Mouse (Mus musculus) splenic B cell, adult 2 months (primary cell): ENCODE results near the gene 3300002I08Rik.
A peak's percentile ranks its signal among the peaks of the same experiment; 100 is the strongest.
"Not testable (repeated sequence)": the region's sequence is repeated elsewhere in the genome, so short reads cannot be mapped to it uniquely, and the experiment has no call there.

Experiments used
- DNase-seq: peaks from one replicate; pipeline ENCODE4 v3.0.0-alpha.2; 2011; ENCODE audit warnings: low read depth, low spot score
- H3K27me3 ChIP-seq: 2 replicates; pipeline ENCODE4 v1.6.1; 2012; ENCODE audit warnings: mild to moderate bottlenecking, low read length, moderate library complexity, mixed read lengths; ENCODE audit not compliant: control insufficient read depth, poor library complexity, insufficient read depth, severe bottlenecking
- H3K36me3 ChIP-seq: 2 replicates; pipeline ENCODE4 v1.6.1; 2012; ENCODE audit warnings: mild to moderate bottlenecking, low read length, moderate library complexity, mixed read lengths; ENCODE audit not compliant: control insufficient read depth, poor library complexity, insufficient read depth, severe bottlenecking

Gene 3300002I08Rik

DNA sequence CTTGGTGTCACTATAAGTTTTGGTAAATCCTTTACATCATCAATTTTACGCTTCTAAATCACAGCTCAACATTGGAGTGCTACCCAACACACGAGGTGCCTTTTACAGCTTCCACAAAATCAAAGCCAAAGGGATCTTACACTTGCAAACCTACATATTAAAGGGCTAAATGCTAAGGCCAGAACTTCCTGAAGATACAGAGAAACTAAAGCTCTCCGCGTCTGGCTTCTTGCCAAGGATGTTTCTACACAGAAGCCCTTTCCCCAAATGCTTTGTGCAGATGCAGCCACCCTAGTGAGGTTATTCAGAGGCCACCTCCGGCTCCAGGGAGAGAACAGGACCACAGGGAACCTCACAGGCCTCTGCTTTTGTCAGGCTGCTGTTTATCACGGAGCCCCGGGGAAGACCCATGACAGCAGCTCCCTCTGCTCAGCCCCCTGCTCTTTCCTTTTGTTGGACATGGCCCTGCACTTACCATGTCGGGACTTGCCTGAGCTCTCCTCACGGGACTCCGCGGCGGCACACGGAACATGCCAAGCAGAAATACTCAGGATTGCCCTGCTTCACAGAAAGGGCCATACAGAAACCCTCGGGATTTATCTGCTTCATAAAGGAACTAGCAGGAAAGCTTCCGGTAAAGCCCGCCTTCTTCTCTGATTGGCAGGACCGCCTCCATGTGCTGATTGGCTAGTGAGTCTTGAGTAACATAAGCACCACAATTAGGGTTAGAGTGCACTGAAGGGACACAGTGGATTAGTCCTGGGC is at the start of gene 3300002I08Rik:
Gene 3300002I08Rik, minus strand, starts transcription at position 653 of the 765 bp plus-strand sequence.
- H3K27me3 ChIP-seq, H3K36me3 ChIP-seq: not testable (repeated sequence)
- DNase-seq: peak; percentile 74

DNA sequence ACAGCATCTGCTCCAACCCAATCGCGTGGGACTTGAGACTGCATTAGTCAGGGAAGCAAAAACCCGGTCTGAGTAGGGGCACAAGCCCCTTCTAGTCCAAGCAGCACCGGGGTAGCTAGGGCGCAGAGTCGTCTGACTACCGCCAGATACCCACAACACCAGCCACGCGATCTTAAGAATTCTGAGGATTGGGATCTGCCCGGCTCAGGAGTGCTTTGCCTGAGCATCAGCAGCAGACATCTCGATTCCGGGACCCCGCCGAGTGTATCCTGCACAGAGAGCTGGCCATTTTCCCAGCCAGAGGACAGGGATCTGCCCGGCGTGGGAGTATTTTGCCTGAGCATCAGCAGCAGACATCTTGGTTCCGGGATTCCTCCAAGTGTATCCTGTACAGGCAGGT is 49.6 kb upstream of the 3300002I08Rik start:
- H3K36me3 ChIP-seq, H3K27me3 ChIP-seq, DNase-seq: not testable (repeated sequence)

DNA sequence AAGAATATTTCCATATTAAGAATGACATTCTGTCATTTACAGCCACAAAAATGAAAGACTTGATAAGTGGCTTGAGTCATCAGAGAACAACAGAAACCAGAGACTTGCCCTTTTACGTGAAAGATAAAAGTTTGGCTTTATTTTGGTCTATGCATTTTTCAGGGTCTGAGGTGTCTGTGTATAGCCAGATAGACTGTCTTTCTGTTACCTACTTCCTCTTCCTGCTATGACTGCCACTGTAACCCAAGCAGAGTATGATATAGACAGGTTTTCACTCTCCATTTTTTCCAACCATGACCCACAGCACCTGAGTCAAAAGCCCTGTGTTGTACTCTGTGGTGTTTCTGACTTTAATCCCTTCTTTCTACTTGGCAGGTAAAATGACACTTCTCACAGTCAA is 27.6 kb upstream of the 3300002I08Rik start:
- H3K27me3 ChIP-seq: no peaks in the 10 kb centered on the region
- H3K36me3 ChIP-seq: no peaks in the 10 kb centered on the region
- peak; percentile 32 for DNase-seq

DNA sequence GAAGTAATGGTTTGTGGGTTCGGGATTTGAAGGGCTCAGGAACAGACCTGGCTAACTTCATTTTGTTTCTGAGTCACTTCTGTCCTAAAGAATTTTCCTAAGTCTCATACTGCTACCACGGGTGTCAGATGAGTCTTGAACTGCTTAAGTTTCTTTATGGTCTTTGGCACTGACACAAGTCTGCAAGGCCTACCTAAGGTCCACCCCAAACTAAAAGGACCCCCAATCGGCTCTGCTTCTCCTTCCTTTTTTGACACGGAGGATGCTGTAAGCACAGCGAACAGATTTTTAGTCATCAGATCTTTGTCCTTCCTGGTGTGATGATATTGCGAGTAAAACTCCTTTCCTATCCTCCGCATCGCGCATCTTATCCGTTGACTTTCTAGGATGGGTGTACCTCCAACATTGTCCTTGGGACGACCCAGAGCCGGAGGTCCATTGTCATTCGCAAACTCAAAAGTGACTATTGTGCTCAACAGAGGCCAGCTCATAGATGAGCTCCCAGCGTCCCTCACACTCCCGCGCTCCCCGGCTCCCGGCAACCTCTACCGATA is 23.1 kb upstream of the 3300002I08Rik start:
- not testable (repeated sequence) for H3K36me3 ChIP-seq, DNase-seq, H3K27me3 ChIP-seq

DNA sequence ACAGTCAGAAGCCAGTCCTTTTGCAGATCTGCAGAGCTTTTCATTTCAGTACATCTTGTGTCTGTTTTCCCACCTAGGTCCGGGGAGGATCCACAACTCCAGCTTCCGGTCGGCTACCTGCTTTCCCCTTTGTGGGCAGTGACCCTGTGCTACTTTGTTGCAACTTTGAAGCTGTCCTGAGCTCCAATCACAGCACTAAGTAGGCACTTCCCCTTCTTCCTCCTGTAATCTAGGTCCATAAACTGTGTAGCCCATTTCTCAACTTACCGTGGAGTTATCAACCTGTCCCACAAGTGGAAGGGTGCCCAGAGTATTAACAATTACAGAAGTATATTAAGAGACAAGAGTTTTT is 289 bp upstream of the 3300002I08Rik start:
- H3K27me3 ChIP-seq: no peaks in the 10 kb centered on the region
- H3K36me3 ChIP-seq: no peaks in the 10 kb centered on the region
- no peak for DNase-seq

DNA sequence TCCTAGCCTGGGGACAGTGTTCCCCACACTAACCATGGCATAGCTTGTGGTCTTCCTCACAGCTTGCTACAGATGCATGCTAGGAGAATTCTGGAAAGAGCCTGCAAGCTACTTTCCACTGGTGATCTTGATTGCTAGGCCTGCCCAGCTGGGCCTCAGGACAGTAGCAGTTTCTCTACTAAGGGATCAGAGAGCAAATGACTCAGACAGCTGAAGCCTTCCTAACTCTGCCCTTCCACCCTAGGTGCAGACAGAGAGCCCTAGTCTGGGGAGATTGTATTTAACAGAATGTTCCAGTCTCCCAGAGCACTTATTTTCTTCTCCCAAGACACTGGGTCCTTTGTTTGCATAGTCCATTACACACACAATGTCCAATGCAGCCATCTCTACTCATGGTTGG is 5.4 kb downstream of the 3300002I08Rik start:
- not testable (repeated sequence) for H3K27me3 ChIP-seq, DNase-seq, H3K36me3 ChIP-seq

DNA sequence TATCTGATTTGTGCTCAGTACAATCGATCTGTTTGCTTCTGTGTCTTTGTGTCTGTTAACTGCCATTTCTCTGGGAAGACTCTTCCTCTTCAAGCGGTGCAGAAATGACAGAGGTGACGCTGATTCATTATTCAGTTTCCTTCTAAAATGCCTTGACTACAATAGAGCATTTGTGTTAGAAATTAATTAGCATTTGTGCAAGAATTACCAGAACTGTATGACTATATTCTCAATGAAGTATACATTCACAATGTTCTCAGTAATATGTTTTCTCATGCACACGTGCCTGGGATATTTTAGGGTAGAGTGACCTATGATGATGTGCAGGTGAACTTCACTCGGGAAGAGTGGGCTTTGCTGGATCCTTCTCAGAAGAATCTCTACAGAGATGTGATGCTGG is 39.2 kb downstream of the 3300002I08Rik start, which contains the start of gene Gm10130:
Gene Gm10130, plus strand, starts transcription at position 301 of the 400 bp plus-strand sequence.
- H3K36me3 ChIP-seq: peaks cover 5% of the 10 kb centered on the region; the same call in 1 of the 2 replicates
- no peak for DNase-seq
- H3K27me3 ChIP-seq: no peaks in the 10 kb centered on the region

DNA sequence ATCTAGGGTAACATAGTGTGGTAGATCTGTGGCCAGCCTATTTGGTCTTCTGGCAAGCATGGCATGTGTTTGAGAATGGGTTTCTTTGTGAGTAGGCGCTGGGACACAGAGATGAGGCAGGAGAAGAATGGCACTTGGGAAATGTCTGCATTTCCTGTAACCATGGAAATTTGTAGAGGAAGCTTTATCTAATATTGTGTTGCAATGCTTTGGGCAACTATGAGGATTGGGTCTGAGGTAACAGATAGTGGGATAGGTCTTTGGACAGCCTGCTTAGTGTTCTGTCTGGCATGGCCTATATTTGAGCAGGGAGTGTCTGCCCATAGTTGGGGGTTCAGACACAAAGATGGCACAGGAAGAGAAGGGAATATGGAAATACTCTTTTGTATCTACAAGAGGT is 43.6 kb downstream of the 3300002I08Rik start:
- Histone ChIP-seq H3K36me3 (no peaks in the 10 kb centered on the region), H3K27me3 (no peaks in the 10 kb centered on the region)
- DNase-seq: no peak

DNA sequence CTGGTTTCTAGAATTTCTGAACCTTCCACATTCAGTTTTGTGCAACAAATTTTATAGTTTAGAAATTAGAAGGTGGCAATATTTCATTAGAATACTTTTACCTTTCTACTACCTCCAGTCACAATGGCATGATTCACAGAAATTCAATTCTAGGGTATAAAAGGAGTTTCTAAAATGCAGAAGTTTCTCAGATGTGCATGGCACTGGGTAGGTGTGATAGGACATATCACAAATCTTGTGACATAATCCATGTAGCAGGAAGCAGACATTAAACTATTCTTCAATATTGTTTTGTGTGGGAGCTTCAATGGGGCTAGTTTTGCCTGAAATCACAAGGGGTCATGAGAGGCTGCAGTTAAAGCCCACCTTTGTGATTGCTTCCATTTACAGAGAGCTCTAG is 46.4 kb downstream of the 3300002I08Rik start:
- H3K36me3 ChIP-seq: no peaks in the 10 kb centered on the region
- H3K27me3 ChIP-seq: no peaks in the 10 kb centered on the region
- DNase-seq: no peak

DNA sequence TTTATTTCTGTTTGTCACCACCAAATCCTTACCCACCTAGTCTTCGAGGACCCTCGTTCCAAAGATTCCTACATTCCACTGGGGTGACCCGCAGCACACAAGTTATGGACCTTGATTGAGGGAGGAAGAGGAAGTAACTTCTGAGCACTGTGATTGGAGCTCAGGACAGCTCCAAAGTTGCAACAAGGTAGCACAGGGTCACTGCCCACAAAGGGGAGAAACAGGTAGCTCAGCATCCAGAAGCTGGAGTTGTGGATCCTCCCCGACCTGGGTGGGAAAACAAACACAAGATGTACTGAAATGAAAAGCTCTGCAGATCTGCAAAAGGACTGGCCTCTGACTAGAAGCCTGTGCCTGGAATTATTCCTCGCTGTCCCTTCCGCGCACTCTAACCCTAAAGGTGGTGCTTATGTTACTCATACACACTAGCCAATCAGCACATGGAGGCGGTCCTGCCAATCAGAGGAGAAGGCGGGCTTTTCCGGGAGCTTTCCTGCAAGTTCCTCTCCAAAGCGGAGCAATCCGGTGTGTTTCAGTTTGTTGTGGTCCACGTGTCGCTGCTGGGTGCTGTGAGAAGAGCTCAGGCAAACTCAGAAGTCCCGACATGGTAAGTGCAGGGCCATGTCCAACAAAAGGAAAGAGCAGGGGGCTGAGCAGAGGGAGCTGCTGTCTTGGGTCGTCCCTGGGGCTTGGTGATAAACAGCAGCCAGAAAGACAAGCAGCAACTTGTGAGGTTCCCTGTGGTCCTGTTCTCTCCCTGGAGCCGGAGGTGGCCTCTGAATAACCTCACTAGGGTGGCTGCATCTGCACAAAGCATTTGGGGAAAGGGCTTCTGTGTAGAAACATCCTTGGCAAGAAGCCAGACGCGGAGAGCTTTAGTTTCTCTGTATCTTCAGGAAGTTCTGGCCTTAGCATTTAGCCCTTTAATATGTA is 51.3 kb downstream of the 3300002I08Rik start:
- H3K27me3 ChIP-seq, H3K36me3 ChIP-seq: not testable (repeated sequence)
- DNase-seq: peak; percentile 77

DNA sequence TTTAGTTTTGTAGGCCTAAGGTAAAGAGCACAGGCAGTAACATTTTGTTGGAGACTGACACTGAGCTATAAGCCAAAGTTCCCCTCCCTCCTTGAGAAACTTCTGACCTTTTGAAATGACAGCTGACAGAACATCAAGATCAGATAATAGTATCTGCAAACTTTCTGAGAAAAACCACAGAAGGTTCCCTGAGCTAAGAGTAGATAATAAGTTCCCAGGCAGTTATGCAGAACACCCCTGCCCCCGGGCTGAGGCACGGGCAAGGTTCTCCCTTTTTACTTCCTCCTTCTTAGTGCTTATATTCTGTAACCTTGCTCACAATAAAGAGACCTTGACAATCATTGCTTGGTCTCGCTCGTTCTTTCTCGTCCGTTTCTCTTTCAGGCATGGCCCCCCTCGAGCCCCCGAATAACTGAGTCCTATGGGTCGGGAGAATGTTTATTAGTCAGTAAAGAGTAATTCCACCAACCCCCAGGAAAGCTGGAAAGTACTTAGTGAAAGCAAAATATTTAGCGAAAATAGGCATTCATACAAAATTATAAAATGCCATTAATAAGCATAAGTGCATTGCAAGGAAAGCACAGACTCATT is 55.3 kb downstream of the 3300002I08Rik start:
- Histone ChIP-seq H3K27me3 (no peaks in the 10 kb centered on the region), H3K36me3 (no peaks in the 10 kb centered on the region)
- peak; percentile 70 for DNase-seq

DNA sequence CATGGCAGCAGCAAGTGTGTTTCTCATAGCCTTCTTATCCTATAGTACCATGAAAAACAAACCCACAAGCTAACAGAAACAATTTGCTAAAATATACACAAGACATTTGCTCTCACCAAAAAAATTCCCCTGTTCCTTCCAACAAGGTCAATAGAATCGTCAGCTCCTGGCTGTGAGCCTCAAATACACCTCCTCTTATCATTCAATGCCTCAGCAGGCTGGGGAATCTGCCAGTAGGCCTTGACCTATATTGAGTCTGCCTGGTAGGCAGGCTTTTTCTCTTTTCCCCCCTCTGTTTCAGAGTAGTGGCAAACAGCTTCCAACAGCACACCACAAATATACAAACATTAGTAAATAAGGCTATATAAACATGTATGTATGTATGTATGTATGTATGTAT is 63.5 kb downstream of the 3300002I08Rik start:
- no peaks in the 10 kb centered on the region for H3K27me3 ChIP-seq

DNA sequence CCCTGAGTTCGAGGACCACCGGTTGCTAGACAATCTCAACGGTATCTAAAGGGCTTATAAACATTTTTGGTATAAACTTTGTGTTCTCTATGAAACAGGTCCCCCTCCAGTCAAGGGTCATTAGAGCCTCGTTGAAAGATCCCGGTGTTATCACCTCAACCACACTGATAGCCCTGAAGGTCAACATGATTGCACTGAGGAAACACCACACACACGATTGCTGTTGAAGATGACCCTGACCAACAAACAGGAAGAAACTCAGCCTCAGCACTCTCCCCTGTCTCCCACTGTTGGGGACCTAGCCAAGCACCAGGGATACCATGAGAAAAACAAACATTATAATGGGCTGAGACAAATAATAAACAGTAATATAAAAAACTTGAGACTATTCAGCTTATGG is 68.9 kb downstream of the 3300002I08Rik start:
- no peaks in the 10 kb centered on the region for H3K27me3 ChIP-seq
- H3K36me3 ChIP-seq: no peaks in the 10 kb centered on the region
- no peak for DNase-seq

More for the DNA sequence above, 63.5 kb downstream of the 3300002I08Rik start:
- no peaks in the 10 kb centered on the region for H3K36me3 ChIP-seq
- DNase-seq: no peak
